Mouse (Mus musculus): ENCODE data around the gene Ric3. TPM values are rescaled to one million over a fixed set of nuclear protein-coding genes. Genes with fewer than 3 reads are reported as not detected.

Gene Ric3
- total and polyA plus RNA-seq, 3 experiments = 0.13 TPM; not detected in 2

DNA sequence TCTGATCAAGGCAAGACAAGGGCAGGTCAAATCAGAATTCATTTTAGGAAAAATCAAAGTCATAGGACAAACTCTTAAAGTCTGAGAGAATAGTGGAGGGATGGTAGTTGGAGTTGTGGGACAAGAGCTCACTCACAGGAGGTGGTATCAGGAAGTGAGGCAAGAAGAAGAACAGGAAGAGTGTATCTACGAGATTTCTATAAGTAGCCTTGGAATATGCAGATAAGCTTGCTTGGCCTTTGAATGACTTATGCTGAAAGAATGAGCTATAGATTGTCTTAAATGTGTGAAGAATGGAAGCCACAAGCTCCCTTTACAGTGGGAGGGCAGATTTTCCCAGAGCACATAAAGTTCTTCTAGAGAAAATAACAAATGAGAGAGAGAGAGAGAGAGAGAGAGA lies 21.8 kb upstream of the Ric3 start:
- dilution Hi-C loops (cut with MboI; ENCODE audit: extremely low pct_ligation_motif_present, extremely low pct_unique_long_range_greater_than_20kb, low sequenced_read_pairs) = no loop called here
- H3K27ac ChIP-seq (ENCODE audit: insufficient read depth, low read depth) = no peak overlapping the region
- no peaks in the 10 kb centered on the region for H3K9me3 ChIP-seq (replicated peaks; ENCODE audit: low read length)
- TF ChIP-seq GABPA (IDR thresholded peaks at IDR 0.05; ENCODE audit: insufficient replicate concordance, low read depth, low read length) (no peak), HCFC1 (IDR thresholded peaks at IDR 0.05; ENCODE audit: low read depth, low read length) (no peak), E2F4 (IDR thresholded peaks at IDR 0.05; ENCODE audit: insufficient replicate concordance, low read depth, low read length) (no peak), MEF2A (IDR thresholded peaks at IDR 0.05; ENCODE audit: borderline replicate concordance, low read depth, low read length) (no peak), POLR2A (IDR thresholded peaks at IDR 0.05; ENCODE audit: low read depth, low read length) (no peak), CTCF (conservative IDR thresholded peaks at IDR 0.05 in 1 of 2, IDR thresholded peaks at IDR 0.05 in 1 of 2; ENCODE audit: low read depth in 2 of 2, low read length in 2 of 2) (no peak), EP300 (IDR thresholded peaks at IDR 0.05; ENCODE audit: low read length) (no peak), ZNF384 (IDR thresholded peaks at IDR 0.05; ENCODE audit: low read depth, low read length) (no peak), CHD2 (IDR thresholded peaks at IDR 0.05; ENCODE audit: low read length) (no peak), JUND (conservative IDR thresholded peaks at IDR 0.05; ENCODE audit: low read depth, low read length) (no peak), USF1 (IDR thresholded peaks at IDR 0.05; ENCODE audit: low read depth, low read length) (no peak)
- no peak overlapping the region for H3K4me2 ChIP-seq (ENCODE audit: insufficient read depth, low read depth, poor library complexity, severe bottlenecking)
- H3K27me3 ChIP-seq (replicated peaks) = peaks cover 79% of the 10 kb centered on the region
- H3K36me3 ChIP-seq (replicated peaks in 1 of 2; ENCODE audit: control insufficient read depth in 1 of 2, insufficient read depth in 1 of 2, low read length in 1 of 2) = no peaks in the 10 kb centered on the region
- no peak overlapping the region for H3K4me3 ChIP-seq (replicated peaks in 1 of 3; ENCODE audit: low read depth in 2 of 3, low read length in 2 of 3, poor library complexity in 1 of 3)
- no peaks in the 10 kb centered on the region for H3K4me1 ChIP-seq (ENCODE audit: control insufficient read depth in 1 of 2, insufficient read depth in 2 of 2)
- no peaks in the 10 kb centered on the region for H3K79me2 ChIP-seq (replicated peaks; ENCODE audit: control insufficient read depth, extremely low read depth, insufficient read depth, poor library complexity, severe bottlenecking)
- in situ Hi-C loops (cut with MboI; ENCODE audit: low pct_ligation_motif_present, low pct_unique_long_range_greater_than_20kb, low sequenced_read_pairs) = no loop called here
- no peak overlapping the region for H3K9ac ChIP-seq (ENCODE audit: insufficient read depth, low read depth)
- no peak for DNase-seq (ENCODE audit: extremely low read depth)

DNA sequence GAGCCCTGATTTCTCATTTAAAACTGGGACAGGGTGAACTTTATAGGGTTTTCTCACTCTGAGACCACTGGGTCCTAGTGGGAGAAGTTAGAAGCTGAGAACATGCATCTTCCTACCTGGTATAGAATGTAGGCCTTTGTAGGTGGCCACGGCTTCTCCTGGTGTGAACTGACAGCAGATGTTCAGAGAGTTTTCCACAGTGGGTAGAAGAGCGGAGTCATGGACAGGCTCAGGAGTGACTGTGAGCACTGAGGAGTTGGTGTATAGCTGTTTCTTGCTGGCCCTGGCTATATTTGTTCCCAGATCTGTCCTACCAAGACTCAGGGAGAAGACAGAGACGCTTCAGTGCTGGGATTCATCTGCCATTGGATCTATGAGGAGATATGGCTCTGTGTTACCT lies 18.0 kb upstream of the Ric3 start:
- DNase-seq (ENCODE audit: extremely low read depth) = no peak
- H3K4me1 ChIP-seq (ENCODE audit: control insufficient read depth in 1 of 2, insufficient read depth in 2 of 2) = no peaks in the 10 kb centered on the region
- no peak overlapping the region for H3K9ac ChIP-seq (ENCODE audit: insufficient read depth, low read depth)
- in situ Hi-C loops (cut with MboI; ENCODE audit: low pct_ligation_motif_present, low pct_unique_long_range_greater_than_20kb, low sequenced_read_pairs) (no loop called here), dilution Hi-C loops (cut with MboI; ENCODE audit: extremely low pct_ligation_motif_present, extremely low pct_unique_long_range_greater_than_20kb, low sequenced_read_pairs) (no loop called here)
- peaks cover 78% of the 10 kb centered on the region for H3K27me3 ChIP-seq (replicated peaks)
- no peak overlapping the region for H3K4me3 ChIP-seq (replicated peaks in 1 of 3; ENCODE audit: low read depth in 2 of 3, low read length in 2 of 3, poor library complexity in 1 of 3)
- no peaks in the 10 kb centered on the region for H3K79me2 ChIP-seq (replicated peaks; ENCODE audit: control insufficient read depth, extremely low read depth, insufficient read depth, poor library complexity, severe bottlenecking)
- no peaks in the 10 kb centered on the region for H3K9me3 ChIP-seq (replicated peaks; ENCODE audit: low read length)
- H3K36me3 ChIP-seq (replicated peaks in 1 of 2; ENCODE audit: control insufficient read depth in 1 of 2, insufficient read depth in 1 of 2, low read length in 1 of 2) = no peaks in the 10 kb centered on the region
- H3K27ac ChIP-seq (ENCODE audit: insufficient read depth, low read depth) = no peak overlapping the region
- no peak overlapping the region for H3K4me2 ChIP-seq (ENCODE audit: insufficient read depth, low read depth, poor library complexity, severe bottlenecking)
- TF ChIP-seq MEF2A (IDR thresholded peaks at IDR 0.05; ENCODE audit: borderline replicate concordance, low read depth, low read length) = no peak
- no peak for TF ChIP-seq MAX (IDR thresholded peaks at IDR 0.05; ENCODE audit: low read length)
- TF ChIP-seq CTCF (conservative IDR thresholded peaks at IDR 0.05 in 1 of 2, IDR thresholded peaks at IDR 0.05 in 1 of 2; ENCODE audit: low read depth in 2 of 2, low read length in 2 of 2) = no peak
- no peak for TF ChIP-seq ZMIZ1 (IDR thresholded peaks at IDR 0.05; ENCODE audit: low read depth, low read length)
- TF ChIP-seq SIN3A (IDR thresholded peaks at IDR 0.05; ENCODE audit: low read length) = no peak
- TF ChIP-seq RCOR1 (conservative IDR thresholded peaks at IDR 0.05; ENCODE audit: low read depth, low read length) = no peak
- TF ChIP-seq TBP (conservative IDR thresholded peaks at IDR 0.05; ENCODE audit: low read depth, low read length) = no peak
- TF ChIP-seq MXI1 (IDR thresholded peaks at IDR 0.05; ENCODE audit: low read depth, low read length) = no peak
- no peak for TF ChIP-seq KAT2A (IDR thresholded peaks at IDR 0.05; ENCODE audit: insufficient replicate concordance, low read length)
- TF ChIP-seq ZC3H11A (IDR thresholded peaks at IDR 0.05; ENCODE audit: low read depth, low read length) = no peak
- TF ChIP-seq ETS1 (conservative IDR thresholded peaks at IDR 0.05; ENCODE audit: low read depth, low read length) = no peak
- no peak for TF ChIP-seq MYC (IDR thresholded peaks at IDR 0.05; ENCODE audit: low read depth, low read length)
- TF ChIP-seq MAFK (IDR thresholded peaks at IDR 0.05; ENCODE audit: insufficient replicate concordance, low read length) = no peak
- TF ChIP-seq JUN (IDR thresholded peaks at IDR 0.05; ENCODE audit: insufficient read depth, low read depth, low read length) = no peak
- TF ChIP-seq POLR2AphosphoS2 (IDR thresholded peaks at IDR 0.05; ENCODE audit: low read depth, low read length) = no peak
